Mouse (Mus musculus): ENCODE measurements around the gene Tes3-ps.

The Tes3-ps gene

DNA sequence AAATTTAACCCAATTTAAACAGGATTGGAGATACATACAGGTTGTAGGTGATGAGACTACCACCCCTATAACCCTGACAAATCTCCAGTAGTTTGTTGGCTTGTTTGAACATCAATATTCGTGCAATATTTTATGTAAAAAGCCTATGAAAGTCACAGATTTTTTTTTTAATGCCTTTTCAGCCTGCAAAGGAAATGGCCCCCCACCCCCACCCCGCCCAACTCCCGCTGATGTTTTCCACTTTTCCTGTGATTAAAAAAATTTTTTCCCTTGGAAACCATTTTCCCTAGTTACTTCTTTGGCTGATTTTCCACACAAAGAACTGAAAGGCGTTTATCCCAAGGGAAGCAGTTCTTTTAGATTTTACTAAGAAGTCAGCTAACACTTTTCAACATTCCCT lies 11.4 kb downstream of the Tes3-ps start, which contains the start of gene Ecm2:
TSS of gene Ecm2 (plus strand) at position 301 of the 400 bp plus-strand sequence.
- WGBS = 44% methylated on average over 4 of the region's 4 CpGs

DNA sequence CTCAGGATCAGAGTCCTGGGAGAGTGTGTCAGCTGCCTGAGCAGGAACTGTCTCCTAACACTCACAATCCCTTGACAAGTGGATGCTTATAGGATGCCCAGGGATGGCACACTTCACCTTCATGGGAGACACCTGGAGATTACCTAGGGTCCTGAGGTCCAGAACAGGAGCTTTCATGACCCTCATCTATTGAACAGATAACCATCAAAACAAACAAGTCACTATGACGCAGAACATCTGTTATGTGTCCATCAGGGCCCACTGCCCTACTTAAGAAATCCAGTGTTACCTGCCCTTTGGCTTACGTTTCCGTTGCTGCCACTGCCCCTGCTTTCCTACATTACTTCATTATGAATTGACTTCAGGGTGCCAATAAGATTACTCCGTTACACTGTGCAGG lies 12.7 kb downstream of the Tes3-ps start:
- 90% methylated on average over 4 of the region's 4 CpGs for WGBS

- 55% methylated on average over 3 of the region's 3 CpGs for WGBS
Observed at GRCm38 (mm10) chr13:49507176-49507575, 14.1 kb downstream of the Tes3-ps start.

DNA sequence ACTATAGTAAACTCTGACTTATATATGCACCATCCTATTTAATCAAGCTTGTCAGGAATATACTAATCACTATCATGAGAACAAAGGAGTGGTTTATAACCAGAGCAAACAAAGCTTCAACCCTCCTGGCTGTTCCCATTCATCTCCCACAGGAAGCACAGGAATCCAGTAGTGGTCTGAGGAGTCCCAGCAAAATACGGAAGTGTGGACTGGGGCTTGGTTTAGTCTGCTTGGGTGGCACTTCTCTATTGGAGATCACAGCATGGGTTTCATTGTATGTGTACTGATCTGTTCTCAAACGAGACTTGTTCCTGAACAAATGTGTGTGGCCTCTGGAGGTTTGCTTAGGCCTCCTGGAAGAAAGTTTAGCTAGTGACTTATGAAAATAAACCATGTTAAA lies 25.6 kb downstream of the Tes3-ps start:
- 59% methylated on average over 2 of the region's 2 CpGs for WGBS

- WGBS = 84% methylated on average over 2 of the region's 2 CpGs
Observed at GRCm38 (mm10) chr13:49526235-49526634, 33.1 kb downstream of the Tes3-ps start.

GRCm38 (mm10) chr13:49530636-49531035 lies 37.5 kb downstream of the Tes3-ps start:
- WGBS = 97% methylated on average over 4 of the region's 4 CpGs

- WGBS = 100% methylated on average over 1 of the region's 1 CpGs
Observed at GRCm38 (mm10) chr13:49536946-49537345, 43.8 kb downstream of the Tes3-ps start.

GRCm38 (mm10) chr13:49538693-49539092 lies 45.6 kb downstream of the Tes3-ps start:
- WGBS = 91% methylated on average over 1 of the region's 1 CpGs

DNA sequence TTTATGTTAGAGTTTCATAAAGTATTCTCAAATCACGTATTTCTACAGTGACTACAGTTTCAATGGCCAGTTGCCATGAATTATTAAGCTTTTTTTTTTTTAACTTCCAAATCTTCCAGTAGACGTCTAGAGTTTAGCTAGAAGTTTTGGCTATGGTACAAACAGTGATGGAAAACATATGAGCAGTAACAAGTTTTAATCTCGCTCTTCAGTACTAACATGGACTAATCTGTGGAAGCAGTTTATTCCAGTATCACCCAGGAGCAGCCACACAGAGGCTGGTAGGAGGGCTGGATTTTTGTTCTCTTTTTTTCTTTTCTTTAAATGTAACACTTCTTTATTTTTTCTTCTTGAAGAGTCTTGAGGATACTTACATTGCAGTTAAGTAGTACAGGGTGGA lies 51.2 kb downstream of the Tes3-ps start, which contains the start of gene Aspn:
TSS of gene Aspn (plus strand) at position 165 of the 400 bp plus-strand sequence.
- WGBS = 73% methylated on average over 3 of the region's 3 CpGs

GRCm38 (mm10) chr13:49545646-49546045 lies 52.5 kb downstream of the Tes3-ps start:
- 62% methylated on average over 3 of the region's 3 CpGs for WGBS
